Mouse (Mus musculus) spleen, adult 2 months (tissue): Measurements from ENCODE around the gene Bean1.

Experiments used
- CTCF ChIP-seq: fragments of 200-500 bp; IDR thresholded peaks from 2 replicates; pipeline ENCODE4 v1.5.1; 2011; ENCODE audit warnings: mild to moderate bottlenecking, inconsistent platforms; ENCODE audit not compliant: insufficient read depth, insufficient read length, insufficient replicate concordance; ENCODE audit errors: extremely low read depth
- POLR2A ChIP-seq: fragments of 200-500 bp; IDR thresholded peaks from 2 replicates; pipeline ENCODE4 v1.6.1; 2011; ENCODE audit warnings: low read depth, low read length, inconsistent platforms

GRCm38 (mm10) chr8:104169461-104169860, 781 bp upstream of the Bean1 start:
- no peak for TF ChIP-seq CTCF
- TF ChIP-seq POLR2A, result no peak
